Mouse (Mus musculus): ENCODE results near the gene Gal3st1. TPM values are rescaled to one million over a fixed set of nuclear protein-coding genes. Genes with fewer than 3 reads are reported as not detected.

The Gal3st1 gene
- polyA plus RNA-seq, 1 experiment from 2014 or later, result 9.5 TPM

DNA sequence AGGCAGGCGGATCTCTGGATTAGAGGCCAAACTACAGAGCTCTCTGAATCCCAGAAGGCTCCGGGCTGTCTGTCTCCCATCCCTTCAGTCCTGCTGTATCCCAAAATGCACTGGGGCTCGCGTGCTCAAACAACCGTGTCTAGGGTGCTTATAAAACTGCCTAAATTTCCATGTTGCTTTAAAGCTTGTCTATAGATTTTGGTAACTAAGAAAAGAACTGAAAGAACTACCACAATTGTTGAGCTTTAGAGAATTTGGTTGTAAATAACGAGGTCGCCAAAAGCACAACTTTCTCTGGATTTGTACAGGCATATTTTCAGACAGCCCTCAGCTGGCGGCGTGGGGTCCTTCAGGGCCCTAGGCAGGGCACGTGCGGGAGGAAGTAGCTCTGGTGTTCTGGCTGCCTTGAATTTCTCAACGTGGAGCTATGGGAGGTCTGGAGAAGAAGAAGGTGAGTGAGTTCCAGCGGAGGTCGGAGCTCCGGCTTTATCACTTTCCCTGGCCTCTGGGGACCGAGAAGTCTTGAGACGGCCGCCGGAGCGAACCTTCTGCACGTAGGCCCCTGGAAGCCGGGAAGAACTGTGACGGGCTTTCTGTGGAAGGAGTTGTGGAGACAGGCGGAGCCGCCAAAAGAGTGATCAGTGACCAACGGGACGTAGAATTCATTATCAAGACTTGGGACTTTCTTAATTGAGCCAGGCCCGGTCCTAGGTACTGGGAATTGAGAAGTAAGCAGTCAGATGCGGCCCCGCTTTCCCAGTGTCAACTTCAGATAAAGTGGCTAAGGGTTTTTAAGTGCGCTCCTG, 19.6 kb upstream of the Gal3st1 start, which contains the start of gene Pes1:
Gene Pes1, plus strand, starts transcription at position 366 of the 806 bp plus-strand sequence.
- no peaks in the 10 kb centered on the region for H3K9me3 ChIP-seq
- H3K9ac ChIP-seq, result peak within 1 kb of the TSS; percentile 82
- no peaks in the 10 kb centered on the region for H3K27me3 ChIP-seq
- peaks cover 25% of the 10 kb centered on the region for H3K4me1 ChIP-seq (replicated peaks)
- peak within 1 kb of the TSS; percentile 88 for H3K4me2 ChIP-seq
- H3K27ac ChIP-seq (replicated peaks), result peak within 1 kb of the TSS; percentile 76
- H3K4me3 ChIP-seq, result peak within 1 kb of the TSS; percentile 95
- WGBS, result under 1% methylated on average over 31 of the region's 31 CpGs
- peak; percentile 94 for ATAC-seq (ENCODE audit: low FRiP score, low read depth)
- peaks cover 4% of the 10 kb centered on the region; the same call in 1 of the 2 replicates for H3K36me3 ChIP-seq

DNA sequence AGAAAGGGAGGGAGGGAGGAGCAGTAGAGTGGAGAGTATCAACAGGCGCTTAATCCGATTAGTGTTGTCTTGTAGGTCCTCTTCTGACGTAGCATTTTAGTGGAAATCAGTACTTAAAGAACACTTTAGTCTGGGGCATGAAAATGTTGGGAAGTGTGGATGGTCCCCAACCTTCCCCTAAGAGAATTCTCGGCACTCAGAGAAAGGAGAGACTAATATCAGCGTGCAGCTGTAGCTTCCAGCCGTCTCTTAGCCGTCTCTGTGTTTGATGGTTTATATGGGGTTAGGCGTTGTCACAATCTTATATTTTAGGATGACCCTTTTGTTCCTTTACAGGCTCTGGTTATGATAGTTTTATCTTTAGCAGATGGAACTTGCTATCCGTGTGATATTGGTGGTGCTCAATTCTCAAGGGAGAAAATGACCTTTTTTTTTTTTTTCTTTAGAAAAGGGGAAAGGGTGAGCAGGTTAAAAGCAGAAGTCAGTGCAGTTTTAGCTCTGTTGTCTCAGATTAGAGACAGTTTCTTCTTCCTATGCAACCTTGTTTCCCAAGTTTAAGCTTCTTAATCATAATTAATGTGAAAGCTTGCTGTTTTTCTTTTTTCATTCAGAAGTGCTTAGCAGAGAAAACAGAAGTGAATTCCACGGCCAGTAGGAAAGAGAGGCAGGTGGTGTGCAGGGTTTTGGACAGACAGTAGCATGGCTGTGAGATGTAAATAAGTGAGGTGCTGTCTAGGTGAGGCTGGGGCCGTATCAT, 18.8 kb upstream of the Gal3st1 start:
- WGBS, result 16% methylated on average over 11 of the region's 11 CpGs
- H3K4me3 ChIP-seq, result peak overlapping the region; percentile 95
- H3K4me2 ChIP-seq, result peak overlapping the region; percentile 88
- H3K27me3 ChIP-seq, result no peaks in the 10 kb centered on the region
- no peak for ATAC-seq (ENCODE audit: low FRiP score, low read depth)
- peaks cover 25% of the 10 kb centered on the region for H3K4me1 ChIP-seq (replicated peaks)
- peak overlapping the region; percentile 82 for H3K9ac ChIP-seq
- peaks cover 9% of the 10 kb centered on the region for H3K36me3 ChIP-seq
- H3K27ac ChIP-seq (replicated peaks), result no peak overlapping the region
- H3K9me3 ChIP-seq, result no peaks in the 10 kb centered on the region

DNA sequence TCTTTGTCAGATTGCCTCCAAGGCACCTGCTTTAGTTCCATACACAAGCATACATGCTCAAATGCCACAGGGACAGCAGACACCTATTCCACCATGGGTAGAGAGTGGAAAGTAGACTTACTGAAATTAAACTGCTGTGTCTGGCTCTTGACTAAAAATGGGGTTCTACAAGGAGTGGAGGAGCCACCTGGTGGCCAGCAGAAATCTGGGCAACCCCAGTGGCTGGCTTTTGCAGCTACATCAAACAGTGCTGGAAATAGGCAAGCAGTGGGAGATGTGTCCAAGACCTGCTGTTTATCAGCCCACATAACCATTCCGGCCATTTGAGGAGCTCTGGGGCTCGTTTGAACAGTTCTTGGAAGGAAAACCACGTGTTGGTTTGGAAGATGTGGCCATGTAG, 13.6 kb upstream of the Gal3st1 start:
- peaks cover 58% of the 10 kb centered on the region for H3K36me3 ChIP-seq
- no peak overlapping the region for H3K4me2 ChIP-seq
- peaks cover 13% of the 10 kb centered on the region for H3K4me1 ChIP-seq (replicated peaks)
- no peaks in the 10 kb centered on the region for H3K27me3 ChIP-seq
- H3K9me3 ChIP-seq, result no peaks in the 10 kb centered on the region
- 90% methylated on average over 3 of the region's 3 CpGs for WGBS
- H3K27ac ChIP-seq (replicated peaks), result no peak overlapping the region
- H3K4me3 ChIP-seq, result no peak overlapping the region
- ATAC-seq (ENCODE audit: low FRiP score, low read depth), result no peak
- H3K9ac ChIP-seq, result no peak overlapping the region

DNA sequence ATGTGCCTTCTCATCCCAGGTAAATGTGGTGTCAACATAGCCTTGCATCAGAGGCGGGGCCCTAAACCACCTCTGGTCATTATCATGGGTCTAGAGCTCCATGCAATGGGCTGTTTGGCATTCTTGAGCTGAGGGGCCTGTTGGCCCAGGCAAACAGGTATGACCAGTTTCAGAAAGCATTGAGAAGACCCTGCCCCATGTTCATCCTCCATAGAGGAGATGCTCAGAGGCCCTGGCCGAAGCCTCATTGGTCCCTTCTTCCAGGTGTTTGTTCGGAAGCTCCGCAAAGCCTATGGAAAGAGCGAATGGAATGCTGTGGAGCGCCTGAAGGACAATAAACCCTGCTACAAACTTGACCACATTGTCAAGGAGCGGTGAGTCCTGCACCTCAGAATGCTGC, 13.1 kb upstream of the Gal3st1 start:
- H3K4me2 ChIP-seq, result no peak overlapping the region
- no peak overlapping the region for H3K27ac ChIP-seq (replicated peaks)
- no peak overlapping the region for H3K4me3 ChIP-seq
- H3K36me3 ChIP-seq, result peaks cover 63% of the 10 kb centered on the region
- H3K9me3 ChIP-seq, result no peaks in the 10 kb centered on the region
- ATAC-seq (ENCODE audit: low FRiP score, low read depth), result no peak
- no peaks in the 10 kb centered on the region for H3K27me3 ChIP-seq
- no peak overlapping the region for H3K9ac ChIP-seq
- peaks cover 8% of the 10 kb centered on the region; the same call in 1 of the 2 replicates for H3K4me1 ChIP-seq (replicated peaks)
- 95% methylated on average over 7 of the region's 7 CpGs for WGBS

DNA sequence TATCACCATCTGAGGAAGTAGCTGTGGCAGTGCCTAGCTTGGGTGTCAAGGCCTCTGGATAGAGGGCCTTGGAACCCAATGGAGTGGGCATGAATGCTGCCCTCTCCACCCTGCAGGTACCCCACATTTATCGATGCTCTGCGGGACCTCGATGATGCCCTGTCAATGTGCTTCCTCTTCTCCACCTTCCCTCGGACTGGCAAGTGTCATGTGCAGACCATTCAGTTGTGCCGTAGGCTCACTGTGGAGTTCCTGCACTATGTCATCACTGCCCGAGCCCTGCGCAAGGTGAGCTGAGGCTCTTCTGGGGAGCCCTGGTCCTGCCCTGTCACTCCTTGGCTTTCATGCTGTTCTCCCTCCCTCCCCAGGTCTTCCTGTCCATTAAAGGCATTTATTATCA, 10.4 kb upstream of the Gal3st1 start:
- Histone ChIP-seq H3K4me3 (no peak overlapping the region), H3K9ac (no peak overlapping the region), H3K4me1 (replicated peaks) (no peaks in the 10 kb centered on the region), H3K4me2 (no peak overlapping the region), H3K9me3 (no peaks in the 10 kb centered on the region), H3K27me3 (no peaks in the 10 kb centered on the region), H3K36me3 (peaks cover 85% of the 10 kb centered on the region), H3K27ac (replicated peaks) (no peak overlapping the region)
- 96% methylated on average over 7 of the region's 7 CpGs for WGBS
- ATAC-seq (ENCODE audit: low FRiP score, low read depth), result no peak

DNA sequence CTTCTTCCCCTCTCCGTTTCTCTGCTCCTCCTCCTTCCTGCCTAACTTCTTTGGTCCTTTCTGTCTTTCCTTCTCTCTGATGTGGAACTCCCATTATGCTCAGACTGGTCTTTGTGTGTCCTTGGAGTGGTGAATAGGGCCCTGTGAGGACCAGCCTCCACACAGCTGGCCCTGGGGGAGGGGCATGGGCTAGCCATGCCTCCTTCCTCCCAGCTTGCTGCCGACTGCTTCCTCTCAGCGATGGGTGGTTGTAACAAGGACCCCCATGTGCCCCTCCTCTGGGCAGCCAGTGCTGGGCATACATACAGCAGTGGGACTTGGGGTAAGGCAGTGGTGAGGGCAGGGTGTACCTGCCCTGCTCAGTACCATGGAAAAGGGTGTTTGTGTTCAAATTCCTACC, 9.1 kb upstream of the Gal3st1 start:
- WGBS, result 57% methylated on average over 3 of the region's 3 CpGs
- no peaks in the 10 kb centered on the region for H3K9me3 ChIP-seq
- no peak for ATAC-seq (ENCODE audit: low FRiP score, low read depth)
- H3K4me2 ChIP-seq, result no peak overlapping the region
- H3K4me3 ChIP-seq, result no peak overlapping the region
- peaks cover 90% of the 10 kb centered on the region for H3K36me3 ChIP-seq
- no peaks in the 10 kb centered on the region for H3K27me3 ChIP-seq
- no peak overlapping the region for H3K27ac ChIP-seq (replicated peaks)
- no peak overlapping the region for H3K9ac ChIP-seq
- no peaks in the 10 kb centered on the region for H3K4me1 ChIP-seq (replicated peaks)

DNA sequence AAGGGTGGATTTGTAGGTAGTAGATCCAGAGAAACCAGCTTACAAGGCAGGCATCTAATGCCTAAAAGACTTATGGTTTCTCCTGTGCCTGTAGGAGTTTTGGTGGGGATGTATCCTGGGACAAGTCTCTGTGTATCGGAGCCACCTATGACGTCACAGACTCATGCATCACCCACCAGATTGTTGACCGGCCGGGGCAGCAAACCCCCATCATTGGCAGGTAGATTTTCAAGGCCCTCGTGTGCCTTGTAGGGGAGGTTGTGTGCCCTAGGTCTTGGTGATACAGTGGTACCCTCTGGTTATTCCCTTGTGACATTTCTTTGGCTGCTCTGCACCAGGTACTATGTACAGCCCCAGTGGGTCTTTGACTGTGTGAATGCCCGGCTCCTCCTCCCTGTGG, 6.8 kb upstream of the Gal3st1 start, which contains the start of gene 4930556J24Rik:
Gene 4930556J24Rik, minus strand, starts transcription at position 101 of the 400 bp plus-strand sequence.
- no peaks in the 10 kb centered on the region for H3K4me1 ChIP-seq (replicated peaks)
- H3K36me3 ChIP-seq, result peaks cover 85% of the 10 kb centered on the region
- no peak for ATAC-seq (ENCODE audit: low FRiP score, low read depth)
- WGBS, result 94% methylated on average over 6 of the region's 6 CpGs
- H3K9me3 ChIP-seq, result no peaks in the 10 kb centered on the region
- H3K4me3 ChIP-seq, result no peak within 1 kb of the TSS
- H3K27ac ChIP-seq (replicated peaks), result no peak within 1 kb of the TSS
- no peaks in the 10 kb centered on the region for H3K27me3 ChIP-seq
- no peak within 1 kb of the TSS for H3K9ac ChIP-seq
- no peak within 1 kb of the TSS for H3K4me2 ChIP-seq

DNA sequence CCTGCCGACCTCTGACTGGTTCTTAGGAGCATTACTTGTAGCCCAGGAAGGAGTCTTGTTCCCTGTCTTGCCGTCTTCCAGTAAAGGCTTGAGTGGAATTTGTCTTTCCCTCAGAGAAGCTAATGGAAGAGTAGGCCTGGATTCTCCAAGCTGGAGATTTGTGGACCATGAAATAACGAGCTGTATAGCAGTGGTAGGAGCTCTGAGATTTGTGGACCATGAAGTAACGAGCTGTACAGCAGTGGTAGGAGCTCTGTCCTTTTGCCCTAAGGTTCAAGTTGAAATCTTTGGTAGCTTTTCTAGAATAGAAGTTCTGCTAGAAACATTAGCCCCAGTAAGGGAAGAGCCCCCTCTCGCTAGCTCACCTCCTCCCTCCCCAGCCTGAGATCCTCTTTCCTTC, 5.0 kb upstream of the Gal3st1 start:
- ATAC-seq (ENCODE audit: low FRiP score, low read depth), result no peak

DNA sequence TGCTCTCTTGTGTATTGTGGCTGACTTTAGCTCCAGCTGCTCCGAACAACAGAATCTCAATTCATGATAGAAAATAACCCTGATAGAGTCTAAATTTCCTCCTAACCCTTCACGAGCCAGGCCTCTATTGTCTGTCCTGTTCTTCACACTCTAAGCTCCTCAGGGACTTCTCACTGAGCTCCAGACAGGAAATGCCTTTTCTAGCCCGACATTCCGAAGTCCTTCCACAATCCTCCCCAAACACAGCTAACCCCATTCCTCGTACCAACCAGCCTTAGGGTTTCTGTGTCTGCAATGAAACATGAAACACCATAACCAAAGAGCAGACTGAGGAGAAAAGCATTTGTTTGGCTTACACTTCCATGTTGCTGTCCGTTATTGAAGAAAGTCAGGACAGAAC, 1.9 kb upstream of the Gal3st1 start:
- Histone ChIP-seq H3K27ac (replicated peaks) (no peak overlapping the region), H3K9ac (no peak overlapping the region), H3K9me3 (no peaks in the 10 kb centered on the region), H3K4me1 (replicated peaks) (peaks cover 12% of the 10 kb centered on the region), H3K4me2 (no peak overlapping the region), H3K4me3 (no peak overlapping the region), H3K27me3 (0 out of 2 replicates have a peak, but pooled peaks cover 2% of the 10 kb centered on the region), H3K36me3 (peaks cover 39% of the 10 kb centered on the region)
- ATAC-seq (ENCODE audit: low FRiP score, low read depth), result no peak
- 75% methylated on average over 6 of the region's 6 CpGs for WGBS

More for the DNA sequence above, 5.0 kb upstream of the Gal3st1 start:
- Histone ChIP-seq H3K4me2 (no peak overlapping the region), H3K36me3 (peaks cover 70% of the 10 kb centered on the region), H3K27me3 (no peaks in the 10 kb centered on the region), H3K9ac (no peak overlapping the region), H3K4me3 (no peak overlapping the region), H3K4me1 (replicated peaks) (peaks cover 7% of the 10 kb centered on the region), H3K9me3 (no peaks in the 10 kb centered on the region), H3K27ac (replicated peaks) (no peak overlapping the region)
- WGBS, result 95% methylated on average over 5 of the region's 5 CpGs

DNA sequence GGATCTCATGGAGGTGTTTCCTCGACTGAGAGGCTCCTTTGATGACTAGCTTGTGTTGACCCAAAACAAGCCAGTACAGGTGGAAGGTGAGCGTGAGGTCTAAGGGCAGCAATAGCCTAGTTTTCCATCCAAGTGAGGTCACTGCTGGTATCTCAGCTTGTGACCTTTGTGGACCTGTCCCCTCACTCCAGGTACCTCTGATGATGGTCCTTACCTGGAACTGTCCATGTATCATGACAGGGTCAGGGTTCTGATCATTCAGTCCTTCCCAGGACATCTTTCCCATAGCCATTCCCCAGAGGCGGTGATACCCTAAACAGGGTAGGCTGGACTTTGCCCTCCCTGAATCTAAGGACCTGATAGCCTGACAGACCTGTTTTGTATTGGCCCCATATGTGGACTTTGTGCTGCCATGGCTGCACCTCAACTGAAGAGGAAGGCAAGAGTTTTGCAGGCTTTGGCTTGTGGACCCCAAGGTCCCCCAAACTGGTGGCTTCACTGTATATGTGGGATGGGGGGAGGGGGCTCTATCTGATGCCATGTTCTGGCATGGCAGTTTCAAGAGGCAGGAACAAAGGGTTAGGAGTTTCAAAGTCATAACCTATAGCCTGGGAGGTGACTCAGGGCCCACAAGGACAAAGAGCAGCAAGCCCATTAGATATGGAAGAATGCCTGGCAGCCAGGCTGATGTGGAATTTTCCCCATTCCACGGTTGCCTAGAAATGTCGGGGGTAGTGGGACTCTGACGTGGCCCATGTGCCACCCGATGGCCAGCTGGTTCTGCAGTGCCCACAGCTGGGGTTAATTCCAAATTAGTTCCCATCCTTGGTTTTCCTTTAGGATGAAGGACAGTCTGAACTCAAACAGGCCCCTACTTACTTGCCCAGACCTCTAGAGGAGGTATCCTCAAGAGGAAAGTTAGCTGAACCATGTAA, 894 bp upstream of the Gal3st1 start:
- H3K27ac ChIP-seq (replicated peaks), result 0 out of 2 replicates have a peak overlapping the region, but pooled peaks have one; percentile 42
- WGBS, result 69% methylated on average over 7 of the region's 7 CpGs
- peak overlapping the region; percentile 53; the same call in 1 of the 2 replicates for H3K9ac ChIP-seq

More for the DNA sequence above, 894 bp upstream of the Gal3st1 start:
- Histone ChIP-seq H3K9me3 (no peaks in the 10 kb centered on the region), H3K4me1 (replicated peaks) (peaks cover 12% of the 10 kb centered on the region), H3K36me3 (peaks cover 33% of the 10 kb centered on the region), H3K4me3 (peak overlapping the region; percentile 47; the same call in 1 of the 2 replicates), H3K4me2 (peak overlapping the region; percentile 75), H3K27me3 (0 out of 2 replicates have a peak, but pooled peaks cover 2% of the 10 kb centered on the region)
- ATAC-seq (ENCODE audit: low FRiP score, low read depth), result no peak
